Mouse (Mus musculus) kidney, postnatal 0 days (tissue): ENCODE results near the gene Pde6c. TPM values are rescaled to one million over a fixed set of nuclear protein-coding genes. Genes with fewer than 3 reads are reported as not detected.
A peak's percentile ranks its signal among the peaks of the same experiment; 100 is the strongest.

Experiments
- ATAC-seq: fragments of 200-750 bp; cut with Nextera tagmentation; replicated peaks from 2 replicates; pipeline ENCODE4 v1.8.0; 2017; ENCODE audit warnings: low read depth, moderate number of reproducible peaks, moderate TSS enrichment, moderate library complexity; ENCODE audit not compliant: low FRiP score
- DNase-seq: peaks from one replicate; pipeline ENCODE4 v3.0.0-alpha.2; 2016; ENCODE audit warnings: low spot score
- H3K27ac ChIP-seq: fragments of 300-500 bp; sonication (generic); 2 replicates; pipeline ENCODE4 v1.5.1; 2014; ENCODE audit warnings: mild to moderate bottlenecking
- H3K27me3 ChIP-seq: fragments of 300-500 bp; sonication (generic); 2 replicates; pipeline ENCODE4 v1.6.1; 2014; ENCODE audit warnings: low read length, mixed read lengths; ENCODE audit not compliant: insufficient read depth
- H3K36me3 ChIP-seq: fragments of 300-500 bp; sonication (generic); 2 replicates; pipeline ENCODE4 v1.6.1; 2014; ENCODE audit warnings: low read length, mixed read lengths; ENCODE audit not compliant: insufficient read depth
- H3K4me1 ChIP-seq: fragments of 300-500 bp; sonication (generic); replicated peaks from 2 replicates; pipeline ENCODE4 v1.6.1; 2014; ENCODE audit warnings: antibody characterized with exemption, low read length, mixed read lengths; ENCODE audit not compliant: insufficient read depth
- H3K4me2 ChIP-seq: fragments of 300-500 bp; sonication (generic); 2 replicates; pipeline ENCODE4 v1.6.1; 2014; ENCODE audit warnings: mild to moderate bottlenecking, low read length, moderate library complexity, mixed read lengths
- H3K4me3 ChIP-seq: fragments of 300-500 bp; sonication (generic); replicated peaks from 2 replicates; pipeline ENCODE4 v1.5.1; 2014; ENCODE audit warnings: low read depth, low read length
- H3K9ac ChIP-seq: fragments of 300-500 bp; sonication (generic); 2 replicates; pipeline ENCODE4 v1.6.1; 2014; ENCODE audit warnings: low read depth, low read length
- H3K9me3 ChIP-seq: fragments of 300-500 bp; sonication (generic); replicated peaks from 2 replicates; pipeline ENCODE4 v1.6.1; 2016; ENCODE audit warnings: low read length, inconsistent platforms, mixed read lengths
- CTCF ChIP-seq: IDR thresholded peaks from 2 replicates; pipeline ENCODE4 v1.5.1; 2016; ENCODE audit warnings: antibody characterized with exemption, low read depth, mild to moderate bottlenecking, moderate library complexity
- WGBS: fragments of 180-500 bp; shearing (Covaris S2); extraction: QIAGEN DNeasy Blood & Tissue Kit; methylation state at CpG from one replicate; pipeline ENCODE4 v1.1.7; 2014; 5-methylcytosine and 5-hydroxymethylcytosine counted together
- polyA plus RNA-seq: library from polyadenylated mRNA; unstranded; fragments of >200 nt; fragmentation: Nextera tagmentation; extraction: Ambion mirVana; gene quantifications from 2 replicates; pipeline ENCODE4 v1.2.1, GENCODE M21; 2015

Pde6c gene
- polyA plus RNA-seq, 1 experiment from 2014 or later, result 0.16 TPM

DNA sequence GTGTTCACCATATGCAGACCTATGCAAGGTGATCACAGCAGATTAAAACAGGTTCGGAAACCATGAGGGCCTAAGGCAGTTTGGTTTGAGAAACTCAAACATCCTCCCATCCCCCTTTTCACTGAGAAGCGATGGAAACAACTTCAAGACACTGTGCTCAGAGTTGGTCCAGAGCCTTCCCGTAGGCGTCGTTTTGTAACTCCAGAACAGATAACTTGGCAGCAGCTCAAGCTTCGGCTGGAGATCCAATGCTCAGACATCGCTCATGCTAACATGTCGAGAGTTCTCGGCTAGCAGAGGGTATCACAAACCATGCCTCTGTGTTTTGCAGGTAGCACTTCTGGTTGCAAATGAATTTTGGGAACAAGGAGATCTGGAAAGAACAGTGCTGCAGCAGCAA is 47.1 kb downstream of the Pde6c start:
- no peak overlapping the region for H3K9ac ChIP-seq
- H3K36me3 ChIP-seq, result no peaks in the 10 kb centered on the region
- H3K4me2 ChIP-seq, result no peak overlapping the region
- DNase-seq (no peak), ATAC-seq (no peak)
- no peak overlapping the region for H3K4me3 ChIP-seq
- H3K27me3 ChIP-seq, result no peaks in the 10 kb centered on the region
- no peaks in the 10 kb centered on the region for H3K9me3 ChIP-seq
- 91% methylated on average over 9 of the region's 9 CpGs for WGBS
- H3K27ac ChIP-seq, result no peak overlapping the region
- H3K4me1 ChIP-seq, result no peaks in the 10 kb centered on the region
- TF ChIP-seq CTCF, result no peak

DNA sequence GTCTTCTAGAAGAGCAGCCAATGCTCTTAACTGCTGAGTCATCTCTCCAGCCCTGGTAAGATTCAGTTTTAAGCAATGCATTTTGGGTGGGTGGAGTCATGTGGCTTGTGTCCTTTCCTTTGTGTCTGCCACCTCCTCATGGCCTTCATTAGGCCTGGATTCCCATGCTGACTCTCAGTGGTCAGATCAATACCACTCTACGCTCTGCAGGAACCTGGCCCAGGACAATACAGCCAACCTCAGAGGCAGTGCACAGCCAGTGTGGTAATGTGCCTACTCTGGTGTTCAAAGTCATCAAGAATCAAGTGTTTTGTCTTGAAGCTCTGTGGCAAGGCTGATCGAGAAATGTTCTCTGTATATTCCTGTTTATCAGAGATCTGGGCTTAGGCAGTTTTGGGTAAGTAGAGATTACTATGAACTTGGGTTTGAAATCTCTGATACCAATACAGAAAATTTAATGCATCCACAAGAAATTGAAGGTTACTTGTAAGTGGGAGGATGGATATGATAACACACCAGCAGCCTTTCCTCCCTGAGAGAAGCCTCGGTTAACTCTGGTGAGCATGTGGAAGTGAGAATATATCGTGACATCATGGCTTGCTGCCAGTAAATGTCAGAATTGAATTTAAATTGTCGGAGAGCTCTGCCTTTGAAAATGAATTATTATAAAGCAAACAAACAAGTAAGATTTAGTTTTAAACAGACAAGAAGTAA is 54.2 kb downstream of the Pde6c start:
- no peak for DNase-seq
- H3K4me3 ChIP-seq, result no peak overlapping the region
- no peaks in the 10 kb centered on the region for H3K4me1 ChIP-seq
- 72% methylated on average over 5 of the region's 5 CpGs for WGBS
- H3K27ac ChIP-seq, result no peak overlapping the region
- peaks cover 3% of the 10 kb centered on the region; the same call in 1 of the 2 replicates for H3K36me3 ChIP-seq
- H3K9me3 ChIP-seq, result no peaks in the 10 kb centered on the region
- no peak for TF ChIP-seq CTCF
- no peak overlapping the region for H3K9ac ChIP-seq
- no peak overlapping the region for H3K4me2 ChIP-seq
- no peaks in the 10 kb centered on the region for H3K27me3 ChIP-seq
- ATAC-seq, result no peak

- DNase-seq, result no peak
- Histone ChIP-seq H3K4me3 (no peak overlapping the region), H3K4me2 (no peak overlapping the region), H3K27me3 (no peaks in the 10 kb centered on the region), H3K27ac (no peak overlapping the region), H3K9me3 (no peaks in the 10 kb centered on the region), H3K9ac (no peak overlapping the region), H3K36me3 (peaks cover 3% of the 10 kb centered on the region; the same call in 1 of the 2 replicates), H3K4me1 (no peaks in the 10 kb centered on the region)
- WGBS, result 94% methylated on average over 2 of the region's 2 CpGs
- no peak for TF ChIP-seq CTCF
- ATAC-seq, result no peak
Observed at GRCm38 (mm10) chr19:38187345-38187680, 54.7 kb downstream of the Pde6c start.

DNA sequence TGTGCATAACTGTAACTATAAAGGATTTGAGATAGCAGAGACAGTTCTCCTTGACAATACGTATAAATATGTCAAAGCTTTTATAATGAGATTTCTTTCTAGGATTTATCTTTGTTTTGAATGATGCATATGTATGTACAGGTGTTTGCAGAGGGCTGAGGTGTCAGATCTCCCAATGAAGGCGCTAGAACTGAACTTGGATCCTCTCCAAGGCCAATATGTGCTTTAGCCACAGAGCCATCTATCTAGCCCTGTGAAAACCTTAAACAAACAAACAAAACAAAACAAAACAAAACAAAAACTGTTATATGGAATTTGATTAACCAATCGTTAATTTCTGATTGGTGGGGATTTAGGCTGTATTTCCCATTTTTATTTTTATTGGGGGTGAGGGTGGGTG is 58.0 kb downstream of the Pde6c start:
- H3K27ac ChIP-seq, result no peak overlapping the region
- no peaks in the 10 kb centered on the region for H3K27me3 ChIP-seq
- TF ChIP-seq CTCF, result no peak
- no peaks in the 10 kb centered on the region for H3K4me1 ChIP-seq
- 79% methylated on average over 3 of the region's 3 CpGs for WGBS
- H3K9ac ChIP-seq, result no peak overlapping the region
- no peak overlapping the region for H3K4me2 ChIP-seq
- H3K36me3 ChIP-seq, result peaks cover 7% of the 10 kb centered on the region; the same call in 1 of the 2 replicates
- DNase-seq (no peak), ATAC-seq (no peak)
- H3K4me3 ChIP-seq, result no peak overlapping the region
- no peaks in the 10 kb centered on the region for H3K9me3 ChIP-seq

GRCm38 (mm10) chr19:38191446-38191845 is 58.9 kb downstream of the Pde6c start:
- Histone ChIP-seq H3K4me3 (no peak overlapping the region), H3K9me3 (no peaks in the 10 kb centered on the region), H3K27me3 (no peaks in the 10 kb centered on the region), H3K36me3 (peaks cover 7% of the 10 kb centered on the region; the same call in 1 of the 2 replicates), H3K4me2 (no peak overlapping the region), H3K27ac (no peak overlapping the region), H3K4me1 (no peaks in the 10 kb centered on the region), H3K9ac (no peak overlapping the region)
- DNase-seq (no peak), ATAC-seq (no peak)
- 77% methylated on average over 5 of the region's 5 CpGs for WGBS
- TF ChIP-seq CTCF, result no peak

- Histone ChIP-seq H3K4me1 (no peaks in the 10 kb centered on the region), H3K27me3 (no peaks in the 10 kb centered on the region), H3K36me3 (0 out of 2 replicates have a peak, but pooled peaks cover 4% of the 10 kb centered on the region), H3K27ac (no peak overlapping the region), H3K4me3 (no peak overlapping the region), H3K9ac (no peak overlapping the region), H3K9me3 (no peaks in the 10 kb centered on the region), H3K4me2 (no peak overlapping the region)
- 97% methylated on average over 4 of the region's 4 CpGs for WGBS
- no peak for ATAC-seq
- no peak for DNase-seq
- TF ChIP-seq CTCF, result no peak
Observed at GRCm38 (mm10) chr19:38195245-38195644, 62.7 kb downstream of the Pde6c start.

DNA sequence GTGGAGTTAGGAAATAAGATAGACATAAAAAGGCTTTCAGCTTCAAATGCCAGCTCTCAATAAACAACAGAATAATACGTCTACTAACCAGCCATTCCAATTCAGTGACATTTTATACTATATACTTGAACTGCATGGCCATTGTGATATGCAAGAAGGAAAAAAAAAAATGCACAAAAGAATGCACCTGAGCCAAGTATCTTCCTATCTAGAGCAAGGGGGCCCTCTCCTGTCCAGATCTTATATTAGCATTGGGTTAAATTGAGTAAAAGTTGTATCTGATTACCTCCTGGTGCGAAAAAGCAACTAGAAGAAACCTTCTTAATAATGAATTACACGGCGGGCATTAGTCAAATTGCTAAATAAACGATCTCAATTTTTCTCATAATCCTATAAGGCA is 66.2 kb downstream of the Pde6c start:
- ATAC-seq (no peak), DNase-seq (peak; percentile 55)
- 85% methylated on average over 5 of the region's 5 CpGs for WGBS
- H3K36me3 ChIP-seq, result 0 out of 2 replicates have a peak, but pooled peaks cover 7% of the 10 kb centered on the region
- no peak overlapping the region for H3K4me2 ChIP-seq
- H3K4me3 ChIP-seq, result no peak overlapping the region
- no peaks in the 10 kb centered on the region for H3K9me3 ChIP-seq
- no peak overlapping the region for H3K9ac ChIP-seq
- peak; percentile 67 for TF ChIP-seq CTCF
- no peaks in the 10 kb centered on the region for H3K4me1 ChIP-seq
- H3K27ac ChIP-seq, result no peak overlapping the region
- no peaks in the 10 kb centered on the region for H3K27me3 ChIP-seq
